Mouse (Mus musculus) urinary bladder, postnatal 36 days (tissue): ENCODE measurements around the gene Rhbdf2.
"Not testable (repeated sequence)": the region's sequence is repeated elsewhere in the genome, so short reads cannot be mapped to it uniquely, and the experiment has no call there.

Experiments used
- DNase-seq, 2 experiments: peaks; one replicate each; pipeline ENCODE4 v3.0.0; 2022; ENCODE audit warnings: low spot score in 2 of 2, mixed read lengths in 1 of 2

Rhbdf2 gene

GRCm38 (mm10) chr11:116620073-116620472 lies 6.7 kb downstream of the Rhbdf2 start:
- DNase-seq, result no peak

GRCm38 (mm10) chr11:116619561-116619960 lies 7.3 kb downstream of the Rhbdf2 start:
- no peak for DNase-seq

- DNase-seq, result no peak
Observed at GRCm38 (mm10) chr11:116619156-116619555, 7.7 kb downstream of the Rhbdf2 start.

GRCm38 (mm10) chr11:116618666-116619065 lies 8.2 kb downstream of the Rhbdf2 start:
- no peak for DNase-seq

GRCm38 (mm10) chr11:116617641-116618040 lies 9.2 kb downstream of the Rhbdf2 start:
- DNase-seq, result peak in 1 of 2 experiments; percentile 43

- DNase-seq, result no peak
Observed at GRCm38 (mm10) chr11:116616438-116617118, 10.2 kb downstream of the Rhbdf2 start.

GRCm38 (mm10) chr11:116615735-116616437 lies 10.9 kb downstream of the Rhbdf2 start:
- DNase-seq, result peak in 1 of 2 experiments; percentile 66

GRCm38 (mm10) chr11:116613234-116613633 lies 13.6 kb downstream of the Rhbdf2 start:
- no peak for DNase-seq

GRCm38 (mm10) chr11:116612554-116612953 lies 14.3 kb downstream of the Rhbdf2 start:
- no peak for DNase-seq

- DNase-seq, result no peak
Observed at GRCm38 (mm10) chr11:116611883-116612282, 14.9 kb downstream of the Rhbdf2 start.

GRCm38 (mm10) chr11:116611168-116611567 lies 15.7 kb downstream of the Rhbdf2 start:
- DNase-seq, result not testable (repeated sequence)

GRCm38 (mm10) chr11:116609965-116610630 lies 16.7 kb downstream of the Rhbdf2 start:
- DNase-seq, result no peak

- DNase-seq, result no peak
Observed at GRCm38 (mm10) chr11:116607717-116608116, 19.1 kb downstream of the Rhbdf2 start.

- DNase-seq, result no peak
Observed at GRCm38 (mm10) chr11:116604097-116604496, 22.7 kb downstream of the Rhbdf2 start.

- DNase-seq, result no peak
Observed at GRCm38 (mm10) chr11:116603339-116603738, 23.5 kb downstream of the Rhbdf2 start.

GRCm38 (mm10) chr11:116602043-116602442 lies 24.8 kb downstream of the Rhbdf2 start:
- no peak for DNase-seq

GRCm38 (mm10) chr11:116601166-116601565 lies 25.7 kb downstream of the Rhbdf2 start:
- DNase-seq, result no peak

- DNase-seq, result no peak
Observed at GRCm38 (mm10) chr11:116599230-116599629, 27.6 kb downstream of the Rhbdf2 start.

GRCm38 (mm10) chr11:116598193-116598592 lies 28.6 kb downstream of the Rhbdf2 start:
- DNase-seq, result no peak

GRCm38 (mm10) chr11:116596766-116597165 lies 30.1 kb downstream of the Rhbdf2 start:
- no peak for DNase-seq

- no peak for DNase-seq
Observed at GRCm38 (mm10) chr11:116593345-116593744, 33.5 kb downstream of the Rhbdf2 start.

- DNase-seq, result peak; percentile 91 to 92
Observed at GRCm38 (mm10) chr11:116592428-116592827, 34.4 kb downstream of the Rhbdf2 start.

GRCm38 (mm10) chr11:116591621-116592020 lies 35.2 kb downstream of the Rhbdf2 start:
- no peak for DNase-seq
